Mouse (Mus musculus): ENCODE data around the gene Rgcc. TPM values are rescaled to one million over a fixed set of nuclear protein-coding genes. Genes with fewer than 3 reads are reported as not detected.

Rgcc gene
- polyA plus RNA-seq, 1 experiment from 2014 or later = 45.4 TPM

GRCm38 (mm10) chr14:79313439-79314175 lies 12.2 kb upstream of the Rgcc start:
- H3K4me2 ChIP-seq (replicated peaks; ENCODE audit: low read depth) = no peak overlapping the region
- H3K9ac ChIP-seq (ENCODE audit: low read length) = no peak overlapping the region
- H3K27ac ChIP-seq (replicated peaks) = no peak overlapping the region
- TF ChIP-seq CTCF (IDR thresholded peaks at IDR 0.05; ENCODE audit: low read depth) (no peak), EP300 (optimal IDR thresholded peaks at IDR 0.05) (no peak)
- no peaks in the 10 kb centered on the region for H3K27me3 ChIP-seq (ENCODE audit: control insufficient read depth, insufficient read depth, low read length)
- no peak for ATAC-seq (ENCODE audit: low FRiP score, low TSS enrichment)
- H3K4me1 ChIP-seq (replicated peaks; ENCODE audit: control insufficient read depth, insufficient read depth) = no peaks in the 10 kb centered on the region
- WGBS = 82% methylated on average over 8 of the region's 8 CpGs
- H3K36me3 ChIP-seq (ENCODE audit: control insufficient read depth, insufficient read depth, low read length) = no peaks in the 10 kb centered on the region
- DNase-seq (ENCODE audit: low spot score) = no peak
- H3K4me3 ChIP-seq (ENCODE audit: low read depth, low read length) = no peak overlapping the region
- H3K9me3 ChIP-seq (ENCODE audit: control insufficient read depth, low read length) = no peaks in the 10 kb centered on the region

GRCm38 (mm10) chr14:79312719-79313118 lies 11.3 kb upstream of the Rgcc start:
- TF ChIP-seq CTCF (IDR thresholded peaks at IDR 0.05; ENCODE audit: low read depth) (no peak), EP300 (optimal IDR thresholded peaks at IDR 0.05) (no peak)
- H3K4me2 ChIP-seq (replicated peaks; ENCODE audit: low read depth) = no peak overlapping the region
- 68% methylated on average over 4 of the region's 4 CpGs for WGBS
- H3K27me3 ChIP-seq (ENCODE audit: control insufficient read depth, insufficient read depth, low read length) = no peaks in the 10 kb centered on the region
- H3K9ac ChIP-seq (ENCODE audit: low read length) = no peak overlapping the region
- DNase-seq (ENCODE audit: low spot score) (no peak), ATAC-seq (ENCODE audit: low FRiP score, low TSS enrichment) (no peak)
- no peak overlapping the region for H3K27ac ChIP-seq (replicated peaks)
- H3K36me3 ChIP-seq (ENCODE audit: control insufficient read depth, insufficient read depth, low read length) = no peaks in the 10 kb centered on the region
- no peaks in the 10 kb centered on the region for H3K9me3 ChIP-seq (ENCODE audit: control insufficient read depth, low read length)
- no peaks in the 10 kb centered on the region for H3K4me1 ChIP-seq (replicated peaks; ENCODE audit: control insufficient read depth, insufficient read depth)
- no peak overlapping the region for H3K4me3 ChIP-seq (ENCODE audit: low read depth, low read length)

- no peak overlapping the region for H3K27ac ChIP-seq (replicated peaks)
- no peaks in the 10 kb centered on the region for H3K36me3 ChIP-seq (ENCODE audit: control insufficient read depth, insufficient read depth, low read length)
- WGBS = 46% methylated on average over 3 of the region's 4 CpGs
- no peaks in the 10 kb centered on the region for H3K4me1 ChIP-seq (replicated peaks; ENCODE audit: control insufficient read depth, insufficient read depth)
- H3K9me3 ChIP-seq (ENCODE audit: control insufficient read depth, low read length) = no peaks in the 10 kb centered on the region
- no peak overlapping the region for H3K9ac ChIP-seq (ENCODE audit: low read length)
- DNase-seq (ENCODE audit: low spot score) (no peak), ATAC-seq (ENCODE audit: low FRiP score, low TSS enrichment) (no peak)
- H3K4me2 ChIP-seq (replicated peaks; ENCODE audit: low read depth) = no peak overlapping the region
- TF ChIP-seq CTCF (IDR thresholded peaks at IDR 0.05; ENCODE audit: low read depth) (no peak), EP300 (optimal IDR thresholded peaks at IDR 0.05) (no peak)
- no peak overlapping the region for H3K4me3 ChIP-seq (ENCODE audit: low read depth, low read length)
- no peaks in the 10 kb centered on the region for H3K27me3 ChIP-seq (ENCODE audit: control insufficient read depth, insufficient read depth, low read length)
Observed at GRCm38 (mm10) chr14:79311918-79312454, 10.5 kb upstream of the Rgcc start.

- no peak overlapping the region for H3K9ac ChIP-seq (ENCODE audit: low read length)
- TF ChIP-seq EP300 (optimal IDR thresholded peaks at IDR 0.05) = no peak
- no peak for TF ChIP-seq CTCF (IDR thresholded peaks at IDR 0.05; ENCODE audit: low read depth)
- no peak overlapping the region for H3K4me3 ChIP-seq (ENCODE audit: low read depth, low read length)
- H3K27me3 ChIP-seq (ENCODE audit: control insufficient read depth, insufficient read depth, low read length) = no peaks in the 10 kb centered on the region
- DNase-seq (ENCODE audit: low spot score) = no peak
- no peaks in the 10 kb centered on the region for H3K9me3 ChIP-seq (ENCODE audit: control insufficient read depth, low read length)
- no peak overlapping the region for H3K4me2 ChIP-seq (replicated peaks; ENCODE audit: low read depth)
- no peak overlapping the region for H3K27ac ChIP-seq (replicated peaks)
- ATAC-seq (ENCODE audit: low FRiP score, low TSS enrichment) = no peak
- H3K4me1 ChIP-seq (replicated peaks; ENCODE audit: control insufficient read depth, insufficient read depth) = no peaks in the 10 kb centered on the region
- 45% methylated on average over 4 of the region's 4 CpGs for WGBS
- no peaks in the 10 kb centered on the region for H3K36me3 ChIP-seq (ENCODE audit: control insufficient read depth, insufficient read depth, low read length)
Observed at GRCm38 (mm10) chr14:79309115-79309514, 7.7 kb upstream of the Rgcc start.

GRCm38 (mm10) chr14:79308364-79308763 lies 6.9 kb upstream of the Rgcc start:
- Histone ChIP-seq H3K27me3 (ENCODE audit: control insufficient read depth, insufficient read depth, low read length) (no peaks in the 10 kb centered on the region), H3K9ac (ENCODE audit: low read length) (no peak overlapping the region), H3K4me1 (replicated peaks; ENCODE audit: control insufficient read depth, insufficient read depth) (no peaks in the 10 kb centered on the region), H3K36me3 (ENCODE audit: control insufficient read depth, insufficient read depth, low read length) (no peaks in the 10 kb centered on the region), H3K4me3 (ENCODE audit: low read depth, low read length) (no peak overlapping the region), H3K9me3 (ENCODE audit: control insufficient read depth, low read length) (no peaks in the 10 kb centered on the region), H3K4me2 (replicated peaks; ENCODE audit: low read depth) (no peak overlapping the region), H3K27ac (replicated peaks) (no peak overlapping the region)
- 45% methylated on average over 4 of the region's 4 CpGs for WGBS
- DNase-seq (ENCODE audit: low spot score) = no peak
- ATAC-seq (ENCODE audit: low FRiP score, low TSS enrichment) = no peak
- TF ChIP-seq EP300 (optimal IDR thresholded peaks at IDR 0.05) (no peak), CTCF (IDR thresholded peaks at IDR 0.05; ENCODE audit: low read depth) (no peak)

GRCm38 (mm10) chr14:79307908-79308307 lies 6.5 kb upstream of the Rgcc start:
- Histone ChIP-seq H3K9ac (ENCODE audit: low read length) (no peak overlapping the region), H3K4me1 (replicated peaks; ENCODE audit: control insufficient read depth, insufficient read depth) (no peaks in the 10 kb centered on the region), H3K27ac (replicated peaks) (no peak overlapping the region), H3K36me3 (ENCODE audit: control insufficient read depth, insufficient read depth, low read length) (no peaks in the 10 kb centered on the region), H3K27me3 (ENCODE audit: control insufficient read depth, insufficient read depth, low read length) (no peaks in the 10 kb centered on the region), H3K4me3 (ENCODE audit: low read depth, low read length) (no peak overlapping the region), H3K9me3 (ENCODE audit: control insufficient read depth, low read length) (no peaks in the 10 kb centered on the region), H3K4me2 (replicated peaks; ENCODE audit: low read depth) (no peak overlapping the region)
- no peak for DNase-seq (ENCODE audit: low spot score)
- TF ChIP-seq CTCF (IDR thresholded peaks at IDR 0.05; ENCODE audit: low read depth) = no peak
- TF ChIP-seq EP300 (optimal IDR thresholded peaks at IDR 0.05) = no peak
- ATAC-seq (ENCODE audit: low FRiP score, low TSS enrichment) = no peak
- 59% methylated on average over 5 of the region's 5 CpGs for WGBS
